Mouse (Mus musculus) cortical plate, adult 2 months (tissue): ENCODE measurements around the gene Tst.

Experiments
- CTCF ChIP-seq: fragments of 200-500 bp; IDR thresholded peaks from 2 replicates; pipeline ENCODE4 v1.5.1; 2011; ENCODE audit warnings: mild to moderate bottlenecking, control low read depth, low read length; ENCODE audit not compliant: insufficient read depth; ENCODE audit errors: extremely low read depth
- POLR2A ChIP-seq: fragments of 200-500 bp; IDR thresholded peaks from 2 replicates; pipeline ENCODE4 v1.6.1; 2011; ENCODE audit warnings: mild to moderate bottlenecking, low read length, control low read depth; ENCODE audit not compliant: insufficient read depth; ENCODE audit errors: extremely low read depth

DNA sequence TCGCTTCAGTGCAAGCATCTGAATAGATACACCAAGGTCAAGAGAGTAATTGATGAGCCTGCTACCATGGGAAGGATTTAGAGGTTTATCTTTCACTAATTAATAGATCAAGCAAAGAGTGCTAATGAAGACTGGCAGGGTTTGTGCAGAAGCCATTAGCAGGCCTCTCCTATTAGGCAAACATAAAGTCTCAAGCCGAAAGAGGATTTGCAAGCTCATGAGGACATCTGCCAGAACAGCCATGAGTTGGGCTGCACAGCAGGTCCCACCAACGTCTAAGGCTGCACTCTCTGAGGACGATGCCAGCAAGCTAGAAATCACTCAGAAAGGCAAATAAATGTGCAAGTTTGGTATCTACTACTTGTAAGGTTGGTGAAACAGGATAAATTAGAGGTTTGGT lies 25.0 kb downstream of the Tst start:
- TF ChIP-seq POLR2A (no peak), CTCF (no peak)
